Mouse (Mus musculus) liver, postnatal 0 days (tissue): ENCODE measurements around the gene Dhx40.
"Not testable (repeated sequence)": the region's sequence is repeated elsewhere in the genome, so short reads cannot be mapped to it uniquely, and the experiment has no call there.

Experiments used
- CTCF ChIP-seq: sonication (generic); IDR thresholded peaks from 2 replicates; pipeline ENCODE4 v1.5.1; 2016; ENCODE audit warnings: antibody characterized with exemption, low read depth
- EP300 ChIP-seq: IDR thresholded peaks from 2 replicates; pipeline ENCODE4 v1.6.1; 2016; ENCODE audit warnings: antibody characterized with exemption, low read depth, mild to moderate bottlenecking

DNA sequence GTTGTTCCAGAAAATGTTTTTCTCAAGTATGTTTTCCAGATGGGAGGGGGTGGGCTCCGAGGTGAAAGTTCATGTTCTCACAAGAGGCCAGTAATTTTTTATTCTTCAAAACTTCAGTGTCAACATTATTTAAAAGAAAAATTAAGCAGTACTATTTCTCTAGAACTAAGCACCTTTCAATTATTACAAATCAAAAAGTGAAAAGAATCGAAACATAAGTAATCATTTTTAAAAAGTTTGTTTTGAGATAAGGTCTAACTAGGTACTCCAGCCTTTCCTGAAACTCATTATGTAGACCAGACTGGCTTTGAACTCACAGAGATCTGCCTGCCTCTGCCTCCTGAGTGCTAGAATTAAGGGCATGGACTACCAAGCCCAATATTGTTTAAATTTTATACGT is 8.7 kb upstream of the Dhx40 start:
- TF ChIP-seq EP300, CTCF: not testable (repeated sequence)
